Mouse (Mus musculus): ENCODE data around the gene R3hdm4. TPM values are rescaled to one million over a fixed set of nuclear protein-coding genes. Genes with fewer than 3 reads are reported as not detected.
"Not testable (repeated sequence)": the region's sequence is repeated elsewhere in the genome, so short reads cannot be mapped to it uniquely, and the experiment has no call there.

Gene R3hdm4
- polyA plus RNA-seq, 2 experiments from 2014 or later: 93.5 to 104 TPM

DNA sequence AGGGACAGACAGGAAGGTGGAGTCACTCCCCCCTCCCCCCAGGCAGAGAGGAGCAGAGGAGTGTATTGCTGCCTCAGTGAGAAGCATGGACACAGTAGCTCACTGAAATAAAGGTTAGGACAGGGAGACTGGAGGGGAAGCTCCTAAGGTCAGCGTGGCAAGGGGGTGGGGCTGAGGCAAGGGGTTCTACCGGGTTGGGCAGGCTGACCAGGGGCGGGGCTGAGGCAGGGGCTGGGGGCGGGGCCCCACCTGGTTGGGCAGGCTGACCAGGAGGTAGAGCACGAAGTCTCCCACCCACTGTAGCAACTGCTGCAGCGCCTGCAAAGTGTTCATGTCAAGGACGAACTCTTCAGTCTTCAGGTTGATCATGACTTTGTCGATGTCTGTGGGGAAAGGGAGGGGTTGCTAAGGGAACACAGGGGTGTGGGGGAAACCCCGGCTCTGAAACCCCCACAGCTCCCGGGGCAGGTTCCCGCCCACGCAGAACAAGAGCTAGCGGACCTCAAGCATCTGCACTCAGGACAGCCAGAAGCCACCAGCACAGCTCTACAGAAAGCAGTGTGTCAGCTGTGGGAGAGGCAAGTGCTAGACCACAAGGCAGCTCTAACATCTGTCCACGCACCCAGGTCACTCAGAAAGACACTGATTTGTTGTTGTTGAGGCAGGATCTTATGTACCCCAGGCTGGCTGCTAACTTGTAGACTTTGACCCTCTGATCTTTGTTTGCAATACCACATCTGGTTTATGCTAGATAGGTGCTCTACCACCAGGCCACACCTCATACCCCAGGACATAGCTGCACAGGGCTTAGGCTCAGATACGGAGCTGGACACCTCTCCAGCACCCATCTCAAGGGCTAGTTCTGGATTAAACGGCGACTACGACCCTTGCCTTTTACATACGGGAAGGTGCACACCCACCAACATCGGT lies 23.4 kb downstream of the R3hdm4 start:
- ATAC-seq: peak; percentile 74

DNA sequence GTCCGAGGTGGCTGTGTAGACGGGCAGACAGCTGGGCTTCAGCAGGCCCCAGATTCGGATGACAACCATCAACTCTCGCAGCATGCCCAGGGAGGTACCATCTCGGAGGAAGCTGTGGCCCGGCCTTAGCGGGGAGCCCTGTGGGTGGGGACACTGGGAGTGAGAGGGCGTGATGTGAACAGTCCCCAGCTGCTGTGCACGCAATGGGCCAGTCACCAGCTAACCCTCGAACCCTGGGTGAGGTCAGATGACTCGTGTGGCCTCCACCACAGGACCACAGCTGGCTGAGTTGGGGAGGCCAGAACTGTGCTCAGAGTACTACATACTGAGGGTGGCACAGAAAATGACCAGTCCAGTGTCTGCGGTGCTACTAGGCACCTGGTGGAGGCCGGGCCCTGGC lies 24.2 kb downstream of the R3hdm4 start:
- ATAC-seq: no peak

DNA sequence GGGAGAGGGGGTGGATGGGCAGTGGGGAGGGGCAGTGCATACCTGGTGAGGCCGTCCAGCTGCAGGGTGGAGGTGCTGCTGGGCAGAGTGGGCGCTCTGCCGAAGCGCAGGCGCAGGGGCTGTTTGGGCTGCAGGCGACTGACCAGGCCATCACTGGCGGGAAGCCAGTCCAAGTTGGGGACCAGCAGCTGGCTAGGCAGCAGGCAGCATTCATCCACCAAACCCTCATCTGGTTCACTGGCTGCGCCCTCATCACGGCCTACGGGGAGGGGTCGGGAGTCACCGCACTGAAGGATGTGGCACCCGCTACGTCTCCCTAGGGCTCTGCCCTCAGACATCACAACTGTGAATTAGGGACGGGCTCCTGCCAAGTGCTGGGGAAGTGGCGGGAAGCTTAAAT lies 24.7 kb downstream of the R3hdm4 start:
- no peak for ATAC-seq

DNA sequence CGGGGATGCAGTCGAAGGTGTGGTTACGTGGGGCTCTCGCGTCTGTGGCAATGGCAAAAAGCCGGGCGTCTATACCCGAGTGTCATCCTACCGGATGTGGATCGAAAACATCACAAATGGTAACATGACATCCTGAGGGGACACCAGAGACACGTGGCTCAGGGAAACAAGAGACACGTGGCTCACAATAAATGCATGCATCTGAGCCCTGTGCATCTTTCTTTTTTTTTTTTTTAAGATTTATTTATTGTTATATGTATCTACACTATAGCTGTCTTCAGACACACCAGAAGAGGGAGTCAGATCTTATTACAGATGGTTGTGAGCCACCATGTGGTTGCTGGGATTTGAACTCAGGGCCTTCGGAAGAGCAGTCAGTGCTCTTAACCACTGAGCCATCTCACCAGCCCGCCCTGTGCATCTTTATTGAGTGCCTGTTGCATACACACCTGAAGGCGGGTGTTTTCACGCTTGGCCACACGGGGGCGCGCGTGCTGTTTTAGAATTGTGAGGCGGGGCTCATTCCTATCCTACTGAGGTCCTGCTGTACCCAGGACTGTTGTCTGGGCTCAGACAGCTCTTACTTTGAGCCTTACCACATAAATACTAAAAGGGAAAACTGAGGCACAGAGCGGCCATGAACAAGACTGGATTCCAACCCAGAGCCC lies 28.4 kb downstream of the R3hdm4 start:
- peak; percentile 73 for ATAC-seq

DNA sequence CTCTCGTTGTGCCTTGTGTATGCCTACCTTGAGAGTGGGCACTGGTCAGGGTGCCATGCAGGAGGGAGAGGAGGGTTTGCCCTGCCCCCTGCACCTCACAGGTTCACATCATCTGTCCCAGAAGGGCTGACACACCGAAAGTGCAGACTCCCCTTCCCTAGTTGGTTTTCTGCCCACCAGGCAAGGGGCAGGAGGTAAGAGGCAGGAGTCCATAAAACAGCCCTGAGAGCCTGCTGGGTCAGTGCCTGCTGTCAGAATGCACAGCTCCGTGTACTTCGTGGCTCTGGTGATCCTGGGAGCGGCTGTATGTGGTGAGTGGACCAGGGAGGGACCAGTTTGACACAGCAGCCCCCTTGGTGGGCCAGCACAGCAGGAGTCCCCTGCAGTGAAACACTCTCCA lies 30.3 kb downstream of the R3hdm4 start, which contains the start of gene Cfd:
Gene Cfd, plus strand, starts transcription at position 184 of the 400 bp plus-strand sequence.
- no peak for ATAC-seq

DNA sequence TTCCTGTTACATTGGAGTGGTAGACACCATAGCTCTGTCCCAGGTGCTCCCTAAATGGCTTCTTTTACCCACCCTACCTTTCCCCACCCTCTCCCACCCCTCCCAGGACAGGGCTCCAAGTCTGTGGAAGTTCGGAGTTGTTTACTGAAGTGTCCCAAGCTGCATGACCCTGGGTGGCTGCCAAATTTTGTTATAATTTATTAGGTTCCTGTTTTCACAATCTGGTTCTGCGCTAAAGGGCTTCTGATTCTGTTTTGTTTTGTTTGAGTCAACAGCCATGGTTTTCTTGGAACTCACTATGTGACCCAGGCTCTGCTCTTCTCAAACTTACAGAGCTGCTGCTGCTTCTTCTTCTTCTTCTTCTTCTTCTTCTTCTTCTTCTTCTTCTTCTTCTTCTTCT lies 31.6 kb downstream of the R3hdm4 start:
- no peak for ATAC-seq

DNA sequence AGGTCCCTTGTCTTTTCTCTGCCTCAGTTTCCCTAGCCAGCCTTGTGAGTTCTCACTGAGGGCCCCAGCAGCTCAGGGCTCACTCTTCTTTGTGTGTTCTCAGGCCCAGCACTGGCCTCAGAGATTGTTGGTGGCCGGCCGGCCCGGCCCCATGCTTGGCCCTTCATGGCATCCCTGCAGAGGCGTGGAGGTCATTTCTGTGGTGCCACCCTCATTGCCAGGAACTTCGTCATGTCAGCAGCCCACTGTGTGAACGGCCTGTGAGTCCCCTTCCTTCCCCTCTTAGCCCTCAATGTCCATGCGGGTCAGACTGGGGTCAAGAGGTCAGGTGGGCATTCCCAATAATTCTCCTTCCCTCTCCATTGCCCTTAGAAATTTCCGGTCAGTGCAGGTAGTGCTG lies 34.4 kb downstream of the R3hdm4 start:
- ATAC-seq: no peak

DNA sequence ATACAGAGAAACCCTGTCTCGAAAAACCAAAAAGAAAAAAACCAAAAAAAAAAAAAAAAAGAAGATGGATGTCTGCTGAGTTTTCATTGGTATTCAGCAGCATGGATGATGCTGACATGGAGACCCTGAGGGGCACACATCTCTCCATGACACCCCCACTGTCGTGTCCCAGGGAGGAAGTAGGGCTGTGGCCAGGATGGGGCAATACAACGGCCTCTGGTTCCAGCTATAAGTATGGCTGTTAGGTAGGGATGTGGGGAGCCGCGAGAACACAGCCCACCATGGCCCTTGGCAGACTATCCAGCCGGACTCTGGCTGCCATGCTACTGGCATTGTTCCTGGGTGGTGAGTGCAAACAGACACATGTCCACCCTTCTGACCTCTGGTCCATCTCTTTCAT lies 35.0 kb downstream of the R3hdm4 start, which contains the start of gene Elane:
Gene Elane, plus strand, starts transcription at position 194 of the 400 bp plus-strand sequence.
- ATAC-seq: no peak

DNA sequence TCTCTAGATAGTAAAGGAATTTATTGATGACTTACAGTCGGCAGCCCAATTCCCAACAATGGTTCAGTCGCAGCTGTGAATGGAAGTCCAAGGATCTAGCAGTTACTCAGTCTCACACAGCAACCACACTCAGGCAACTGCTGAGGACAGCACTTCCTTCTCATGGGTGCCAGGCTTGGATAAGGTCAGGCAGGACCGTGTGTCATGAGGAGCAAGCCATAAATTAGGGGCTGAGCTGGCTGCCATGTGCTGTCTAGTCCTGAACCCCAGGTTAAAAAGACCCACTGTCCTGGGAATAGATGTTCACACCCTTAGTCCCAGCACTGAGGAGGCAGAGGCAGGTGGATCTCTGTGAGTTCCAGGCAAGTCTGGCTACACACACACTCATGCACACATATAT lies 36.1 kb downstream of the R3hdm4 start:
- not testable (repeated sequence) for ATAC-seq

DNA sequence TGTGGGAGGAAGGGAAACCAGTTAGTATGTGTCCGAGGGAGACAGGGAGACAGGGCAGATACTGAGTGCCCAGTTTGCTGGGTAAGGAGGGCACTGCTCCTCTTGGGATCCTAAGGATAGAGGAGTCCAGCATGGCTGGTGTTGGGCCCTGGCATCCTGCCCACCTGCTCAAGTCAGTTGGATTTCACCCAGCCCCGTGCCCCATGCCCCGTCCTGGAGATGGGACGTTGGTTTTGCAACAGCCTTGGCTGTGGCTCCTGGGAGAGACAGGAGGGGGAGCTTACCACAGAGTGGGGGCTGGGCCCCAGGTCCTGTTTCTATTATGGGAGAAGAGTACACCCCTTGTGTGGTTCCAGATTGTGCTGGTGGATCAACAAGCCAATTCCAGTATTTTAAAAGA lies 36.6 kb downstream of the R3hdm4 start:
- ATAC-seq: no peak

DNA sequence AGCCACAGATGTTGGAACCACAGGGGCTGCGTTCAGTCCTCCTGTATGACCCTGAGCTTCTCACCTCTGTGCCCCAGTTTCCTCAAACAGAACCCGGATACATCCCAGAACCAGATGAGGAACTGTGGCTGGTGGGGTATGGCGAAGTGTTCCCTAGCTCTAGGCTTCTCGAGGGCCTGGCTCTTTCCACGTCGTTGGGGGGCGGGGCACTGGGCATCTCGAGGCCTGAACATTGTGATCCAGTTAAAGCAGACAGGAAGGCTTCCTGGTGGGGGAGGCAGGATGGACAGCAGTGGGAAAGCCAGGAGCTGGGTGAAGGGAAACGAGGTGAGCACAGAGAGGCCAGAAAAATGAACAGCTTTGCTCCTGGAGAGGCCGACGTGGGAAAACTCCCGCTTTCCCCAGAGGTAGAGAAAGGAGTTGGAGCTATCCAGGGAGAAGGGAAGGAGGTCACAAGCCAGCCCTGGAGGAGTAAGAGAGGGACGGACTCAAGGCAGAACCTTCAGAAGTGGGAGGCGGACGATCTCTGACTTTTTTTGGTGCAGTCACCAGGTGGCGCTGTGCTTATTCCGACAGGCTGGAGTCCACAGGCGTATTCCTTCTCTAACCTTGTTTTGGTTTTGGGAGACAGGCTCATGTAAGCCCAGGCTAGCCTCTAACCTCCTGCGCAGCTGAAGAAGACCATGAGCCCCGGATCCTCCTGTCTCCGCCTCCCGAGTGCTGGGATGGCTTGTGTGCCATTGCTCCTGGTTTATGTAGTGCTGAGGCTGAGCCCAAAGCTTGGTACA lies 37.5 kb downstream of the R3hdm4 start:
- ATAC-seq: peak; percentile 53

DNA sequence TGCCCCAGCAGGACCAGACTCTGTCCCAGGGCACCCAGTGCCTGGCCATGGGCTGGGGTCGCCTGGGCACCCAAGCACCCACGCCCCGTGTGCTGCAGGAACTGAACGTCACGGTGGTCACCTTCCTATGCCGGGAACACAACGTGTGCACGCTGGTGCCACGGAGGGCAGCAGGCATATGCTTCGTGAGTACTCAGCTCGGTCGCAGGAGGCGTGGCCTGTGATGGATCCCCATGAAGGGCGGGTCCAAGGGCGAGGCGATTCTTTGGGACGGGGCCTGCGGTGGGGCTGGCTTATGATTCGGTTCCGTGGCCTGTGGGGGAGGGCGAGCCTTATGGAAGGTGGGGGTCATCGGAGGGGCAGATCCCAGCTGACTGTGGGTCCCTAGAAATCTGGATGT lies 39.0 kb downstream of the R3hdm4 start:
- no peak for ATAC-seq

DNA sequence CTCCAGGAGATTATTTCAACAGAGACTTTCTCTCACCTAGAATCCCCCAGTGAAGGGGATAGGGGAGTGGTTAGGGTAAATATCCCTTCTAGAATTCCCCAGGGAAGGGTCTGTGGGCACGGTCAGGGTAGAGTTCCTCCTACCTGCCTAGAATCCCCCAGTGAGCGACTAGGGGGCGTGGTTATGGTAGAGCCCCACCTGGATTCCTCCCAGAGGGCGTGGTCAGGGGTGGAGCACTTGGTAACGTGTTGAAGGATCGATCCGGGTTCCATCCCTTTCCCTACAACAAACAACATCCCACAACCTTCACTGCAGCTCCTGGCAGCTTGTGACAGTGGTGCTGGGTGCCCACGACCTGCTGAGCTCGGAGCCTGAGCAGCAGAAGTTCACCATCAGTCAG lies 40.3 kb downstream of the R3hdm4 start:
- ATAC-seq: no peak

DNA sequence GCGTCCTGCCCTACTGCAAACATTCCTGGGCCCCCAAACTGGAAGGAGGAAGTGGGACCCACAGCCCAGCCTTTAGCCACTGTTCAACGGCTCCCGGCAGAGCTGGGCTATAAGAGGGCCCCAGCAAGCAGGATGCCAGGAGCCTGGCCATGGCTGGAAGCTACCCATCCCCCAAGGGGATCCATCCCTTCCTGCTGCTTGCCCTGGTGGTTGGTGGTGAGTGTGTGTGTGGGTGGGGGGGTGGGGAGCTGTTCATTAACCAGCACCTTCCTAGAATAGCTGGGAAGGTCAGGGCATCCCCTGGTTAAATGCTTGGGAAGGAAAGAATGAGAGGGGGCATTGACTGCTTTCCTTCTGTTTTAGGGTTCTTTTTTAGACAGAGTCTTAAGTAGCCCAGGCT lies 41.5 kb downstream of the R3hdm4 start:
- ATAC-seq: no peak

DNA sequence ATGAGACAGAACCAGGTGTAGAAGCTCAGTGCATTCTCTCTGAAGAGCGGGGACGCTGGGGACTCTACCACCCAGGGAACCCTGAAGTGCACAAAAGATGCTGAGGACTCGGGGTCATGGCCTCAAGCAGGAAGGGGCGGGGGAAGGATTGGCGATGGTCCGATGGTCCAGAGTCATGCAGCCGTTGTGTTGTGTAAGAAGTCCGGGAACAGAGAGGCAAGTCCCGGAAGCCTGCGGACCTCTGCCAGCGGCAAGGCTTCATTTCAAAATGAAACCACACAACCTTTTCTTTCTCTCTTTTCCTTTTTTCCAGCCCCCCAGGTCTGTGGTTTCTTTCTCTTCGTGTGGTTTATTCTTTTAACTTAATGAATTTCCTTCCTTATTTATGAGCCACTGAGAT lies 43.3 kb downstream of the R3hdm4 start:
- no peak for ATAC-seq

DNA sequence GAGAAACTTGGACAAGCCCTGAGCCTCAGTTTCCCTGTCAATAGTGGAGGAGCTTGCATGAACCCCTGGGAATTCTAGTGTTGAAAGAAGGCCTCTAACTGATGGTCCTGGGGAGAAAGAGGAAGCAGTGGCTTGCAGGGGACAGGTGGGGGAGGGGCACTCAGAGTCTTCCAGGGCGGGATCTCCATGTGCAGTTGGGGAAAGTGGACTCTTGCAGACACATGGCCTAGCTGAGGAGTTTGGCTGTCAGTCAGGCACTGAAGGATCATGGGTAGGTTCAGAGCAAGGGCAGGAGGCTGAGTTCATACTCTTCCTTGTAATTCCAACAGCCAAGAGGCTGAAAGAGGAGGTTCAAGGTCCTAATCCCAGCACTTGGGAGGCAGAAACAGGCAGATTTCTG lies 43.8 kb downstream of the R3hdm4 start:
- ATAC-seq: no peak

DNA sequence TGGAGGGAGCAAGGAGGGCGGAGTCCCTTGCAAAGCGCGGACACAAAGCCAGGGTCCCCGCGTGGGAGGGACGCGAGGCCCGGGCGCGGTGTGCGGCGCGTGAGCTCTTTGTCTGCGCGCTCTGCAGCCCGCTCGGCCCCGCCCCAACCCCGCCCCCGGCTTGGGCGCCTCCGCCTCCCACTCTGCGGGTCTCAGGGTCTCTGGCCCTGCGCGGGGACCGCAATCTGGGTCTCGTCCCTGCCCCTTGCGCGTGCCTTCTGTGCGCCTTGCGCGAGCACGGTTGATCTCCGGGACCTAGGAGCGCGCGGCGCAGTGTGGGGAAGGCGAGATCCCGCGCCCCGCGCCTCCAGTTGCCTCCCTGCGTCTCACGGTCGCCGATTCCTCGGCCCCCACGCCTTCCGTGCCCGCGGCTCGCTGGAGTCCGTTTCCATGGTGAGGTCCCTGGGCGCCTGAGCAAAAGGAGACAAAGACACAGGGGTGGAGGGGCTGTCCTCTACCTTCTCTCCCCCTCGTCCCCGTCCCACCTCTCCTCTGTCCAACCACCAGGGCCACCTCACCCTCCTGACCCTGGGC lies 46.6 kb downstream of the R3hdm4 start, which contains the start of the genes Prtn3 and Plppr3:
Gene Prtn3, plus strand, starts transcription at position 187 of the 573 bp plus-strand sequence.
Gene Plppr3, minus strand, starts transcription at position 345 of the 573 bp plus-strand sequence.
- no peak for ATAC-seq

DNA sequence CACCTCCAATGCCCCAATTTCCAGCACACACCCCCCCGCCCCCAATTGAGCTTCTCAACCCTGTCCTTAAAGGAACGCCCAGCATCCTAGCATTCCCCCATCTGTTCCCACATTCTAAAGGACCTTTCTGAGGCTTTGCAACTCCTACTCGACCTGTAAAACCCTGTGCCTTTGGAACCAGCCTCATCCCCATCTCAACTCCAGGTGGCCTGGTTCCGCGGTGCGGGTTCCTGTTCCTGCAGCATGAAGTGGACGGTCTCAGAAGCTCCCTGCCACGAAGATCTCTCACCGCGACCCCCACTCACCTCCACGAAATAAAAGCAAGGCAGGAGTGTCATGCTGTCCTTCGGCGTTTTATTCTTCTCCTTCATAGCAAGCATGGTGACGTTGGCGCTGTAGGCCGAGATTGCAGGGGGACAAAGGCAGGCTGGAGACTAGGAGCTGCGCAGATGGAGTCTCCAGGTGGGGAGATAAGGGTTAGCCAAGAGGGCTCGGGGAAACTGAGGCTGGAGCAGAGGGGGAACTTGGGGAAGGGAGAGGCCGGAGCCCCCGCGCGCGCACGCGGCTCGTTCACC lies 47.2 kb downstream of the R3hdm4 start:
- no peak for ATAC-seq

DNA sequence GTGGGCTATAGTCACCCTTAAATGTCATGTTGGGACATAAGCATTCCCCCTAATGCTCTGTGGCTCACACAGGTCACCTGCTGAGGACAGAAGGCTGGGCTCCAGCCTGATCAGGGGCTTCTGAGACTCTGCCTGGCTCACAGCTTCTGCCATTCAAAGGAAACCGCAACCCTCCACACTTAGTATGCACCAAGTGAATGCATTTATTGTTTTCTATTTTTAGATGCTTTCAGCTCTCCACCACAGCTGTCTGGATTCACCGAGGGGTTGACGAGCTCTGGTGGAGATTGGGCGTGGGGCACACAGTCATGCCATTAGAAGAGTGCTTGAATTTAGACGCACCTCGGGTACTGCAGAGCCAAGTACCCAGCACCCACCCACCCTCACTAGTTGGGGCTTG lies 47.7 kb downstream of the R3hdm4 start:
- ATAC-seq: no peak

DNA sequence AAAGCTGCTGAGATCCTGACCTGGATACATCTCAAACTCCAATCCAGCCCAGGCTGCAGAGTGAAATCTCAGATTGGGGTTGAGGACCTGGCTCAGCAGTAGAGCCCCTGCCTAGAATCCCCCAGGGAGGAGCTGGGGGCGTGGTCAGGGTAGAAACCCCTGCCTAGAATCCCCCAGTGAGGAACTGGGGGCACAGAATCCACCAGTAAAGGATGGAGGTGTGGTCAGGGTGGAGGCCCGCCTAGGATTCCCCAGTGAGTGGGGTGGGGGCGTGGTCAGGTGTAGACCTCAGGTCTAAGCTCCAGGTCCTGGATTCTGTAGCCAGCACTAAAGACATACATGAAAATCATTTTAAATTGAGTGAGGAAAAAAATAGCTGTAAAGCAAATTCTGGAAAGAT lies 48.1 kb downstream of the R3hdm4 start:
- no peak for ATAC-seq

DNA sequence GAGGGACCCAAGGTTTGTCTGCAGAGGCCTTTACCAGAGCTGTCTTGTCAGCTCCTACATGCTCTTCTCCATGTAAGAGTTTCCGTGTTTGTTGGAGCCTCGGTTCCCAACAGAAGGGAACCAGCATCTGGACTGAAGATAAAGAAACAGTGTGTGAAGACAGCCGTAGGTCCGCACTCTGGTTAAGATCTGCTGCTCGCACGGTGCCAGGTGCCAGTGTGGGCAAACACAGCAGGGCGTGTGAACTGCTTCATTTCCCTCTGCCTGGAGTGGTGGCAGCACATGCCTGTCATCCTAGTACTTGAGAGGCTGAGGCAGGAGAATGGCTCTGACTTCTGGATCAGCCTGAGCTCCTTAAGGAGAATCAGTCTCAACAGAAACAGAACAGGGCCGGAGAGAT lies 49.2 kb downstream of the R3hdm4 start:
- no peak for ATAC-seq

DNA sequence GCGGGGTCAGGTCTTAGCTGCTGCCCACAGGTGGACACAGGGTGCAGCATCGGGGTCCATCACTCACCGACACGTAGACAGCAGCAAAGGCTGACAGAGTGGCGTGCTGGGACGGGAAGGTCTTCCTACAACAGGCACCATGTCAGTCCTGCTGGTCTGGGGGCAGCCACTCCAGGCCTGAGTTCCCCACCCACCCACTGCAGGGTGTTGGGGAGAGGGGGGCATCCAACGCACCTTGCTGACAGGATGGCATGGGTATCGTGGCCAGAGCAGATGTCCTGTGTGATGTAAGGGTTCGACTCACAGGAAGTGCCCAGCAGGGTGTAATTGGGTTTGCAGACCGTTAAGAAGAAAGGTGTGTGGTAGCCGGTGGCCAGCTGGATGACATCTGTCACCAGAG lies 54.4 kb downstream of the R3hdm4 start:
- ATAC-seq: no peak
